Mouse (Mus musculus): ENCODE measurements at regions not wholly inside any gene's neighbourhood (a gene's known extent, or its start where the extent isn't known, plus 50 kb on each side); places are given as distances from the start of the nearest gene placed in this dataset.

GRCm38 (mm10) chr4:33686135-33686534 is 238.3 kb upstream of the Cnr1 start:
- DNase-seq (ENCODE audit: low spot score in 2 of 2) = no peak

- DNase-seq (ENCODE audit: low spot score in 2 of 2) = no peak
Measured at GRCm38 (mm10) chr4:33687434-33687833, 237.0 kb upstream of the Cnr1 start.

- DNase-seq (ENCODE audit: low spot score in 2 of 2) = no peak
Measured at GRCm38 (mm10) chr4:33693441-33693840, 231.0 kb upstream of the Cnr1 start.

- DNase-seq (ENCODE audit: low spot score in 2 of 2) = peak in 1 of 2 experiments; percentile 53
Measured at GRCm38 (mm10) chr4:33696969-33697368, 227.4 kb upstream of the Cnr1 start.

GRCm38 (mm10) chr4:33702028-33702666 is 222.2 kb upstream of the Cnr1 start:
- peak; percentile 21 to 68 for DNase-seq (ENCODE audit: low spot score in 2 of 2)

GRCm38 (mm10) chr4:33705722-33706121 is 218.7 kb upstream of the Cnr1 start:
- no peak for DNase-seq (ENCODE audit: low spot score in 2 of 2)

- DNase-seq (ENCODE audit: low spot score in 2 of 2) = no peak
Measured at GRCm38 (mm10) chr4:33706785-33707184, 217.6 kb upstream of the Cnr1 start.

- no peak for DNase-seq (ENCODE audit: low spot score in 2 of 2)
Measured at GRCm38 (mm10) chr4:33716475-33717117, 207.8 kb upstream of the Cnr1 start.

GRCm38 (mm10) chr4:33720972-33721371 is 203.4 kb upstream of the Cnr1 start:
- DNase-seq (ENCODE audit: low spot score in 2 of 2) = no peak

GRCm38 (mm10) chr4:33721971-33722370 is 202.4 kb upstream of the Cnr1 start:
- no peak for DNase-seq (ENCODE audit: low spot score in 2 of 2)

GRCm38 (mm10) chr4:33731837-33732236 is 192.6 kb upstream of the Cnr1 start:
- DNase-seq (ENCODE audit: low spot score in 2 of 2) = no peak

GRCm38 (mm10) chr4:33734923-33735322 is 189.5 kb upstream of the Cnr1 start:
- peak in 1 of 2 experiments; percentile 31 for DNase-seq (ENCODE audit: low spot score in 2 of 2)

GRCm38 (mm10) chr4:33735442-33735966 is 188.9 kb upstream of the Cnr1 start:
- DNase-seq (ENCODE audit: low spot score in 2 of 2) = peak; percentile 32 to 37

GRCm38 (mm10) chr4:33736061-33736701 is 188.2 kb upstream of the Cnr1 start:
- DNase-seq (ENCODE audit: low spot score in 2 of 2) = peak; percentile 72 to 80

- no peak for DNase-seq (ENCODE audit: low spot score in 2 of 2)
Measured at GRCm38 (mm10) chr4:33737337-33737736, 187.1 kb upstream of the Cnr1 start.

GRCm38 (mm10) chr4:33737859-33738417 is 186.5 kb upstream of the Cnr1 start:
- DNase-seq (ENCODE audit: low spot score in 2 of 2) = no peak

GRCm38 (mm10) chr4:33739211-33739904 is 185.0 kb upstream of the Cnr1 start:
- DNase-seq (ENCODE audit: low spot score in 2 of 2) = no peak

GRCm38 (mm10) chr4:33740982-33741381 is 183.4 kb upstream of the Cnr1 start:
- DNase-seq (ENCODE audit: low spot score in 2 of 2) = no peak

- DNase-seq (ENCODE audit: low spot score in 2 of 2) = no peak
Measured at GRCm38 (mm10) chr4:33745180-33745579, 179.2 kb upstream of the Cnr1 start.

- no peak for DNase-seq (ENCODE audit: low spot score in 2 of 2)
Measured at GRCm38 (mm10) chr4:33747316-33747895, 177.0 kb upstream of the Cnr1 start.

GRCm38 (mm10) chr4:33767721-33768120 is 156.7 kb upstream of the Cnr1 start:
- DNase-seq (ENCODE audit: low spot score in 2 of 2) = no peak

All from layer of hippocampus, postnatal 14 days (tissue).